Mouse (Mus musculus) midbrain, postnatal 0 days (tissue): ENCODE data around the gene Rgs6. TPM values are rescaled to one million over a fixed set of nuclear protein-coding genes. Genes with fewer than 3 reads are reported as not detected.

ENCODE experiments used
- ATAC-seq: fragments of 200-750 bp; cut with Nextera tagmentation; 2 replicates; pipeline ENCODE4 v1.8.0; 2017; ENCODE audit warnings: moderate number of reproducible peaks, mild to moderate bottlenecking, moderate TSS enrichment, moderate library complexity; ENCODE audit not compliant: low FRiP score
- DNase-seq: peaks from one replicate; pipeline ENCODE4 v3.0.0-alpha.2; 2015; ENCODE audit warnings: low spot score
- H3K27ac ChIP-seq: fragments of 300-500 bp; sonication (generic); 2 replicates; pipeline ENCODE4 v1.5.1; 2014; ENCODE audit warnings: low read depth, mild to moderate bottlenecking, low read length, mixed read lengths
- H3K27me3 ChIP-seq: fragments of 300-500 bp; sonication (generic); 2 replicates; pipeline ENCODE4 v1.6.1; 2014; ENCODE audit warnings: low read length, control low read depth, mixed read lengths; ENCODE audit not compliant: insufficient read depth
- H3K36me3 ChIP-seq: fragments of 300-500 bp; sonication (generic); 2 replicates; pipeline ENCODE4 v1.6.1; 2014; ENCODE audit warnings: low read length, control low read depth, mixed read lengths; ENCODE audit not compliant: insufficient read depth
- H3K4me1 ChIP-seq: fragments of 300-500 bp; sonication (generic); 2 replicates; pipeline ENCODE4 v1.6.1; 2014; ENCODE audit warnings: mild to moderate bottlenecking, control low read depth, antibody characterized with exemption, low read length, mixed read lengths; ENCODE audit not compliant: insufficient read depth
- H3K4me2 ChIP-seq: fragments of 300-500 bp; sonication (generic); 2 replicates; pipeline ENCODE4 v1.6.1; 2014; ENCODE audit warnings: low read depth, mild to moderate bottlenecking, low read length, mixed read lengths; ENCODE audit not compliant: poor library complexity, severe bottlenecking
- H3K4me3 ChIP-seq: fragments of 300-500 bp; sonication (generic); 2 replicates; pipeline ENCODE4 v1.5.1; 2014; ENCODE audit warnings: low read depth, mild to moderate bottlenecking, low read length, moderate library complexity
- H3K9ac ChIP-seq: fragments of 300-500 bp; sonication (generic); replicated peaks from 2 replicates; pipeline ENCODE4 v1.6.1; 2014; ENCODE audit warnings: mild to moderate bottlenecking, low read length, moderate library complexity, mixed read lengths; ENCODE audit not compliant: poor library complexity, severe bottlenecking
- H3K9me3 ChIP-seq: fragments of 300-500 bp; sonication (generic); 2 replicates; pipeline ENCODE4 v1.6.1; 2016; ENCODE audit warnings: low read length, control low read depth
- CTCF ChIP-seq: IDR thresholded peaks from 2 replicates; pipeline ENCODE4 v1.5.1; 2016; ENCODE audit warnings: antibody characterized with exemption, mild to moderate bottlenecking
- WGBS: fragments of 180-500 bp; shearing (Covaris S2); extraction: QIAGEN DNeasy Blood & Tissue Kit; methylation state at CpG from one replicate; pipeline ENCODE4 v1.1.7; 2014; 5-methylcytosine and 5-hydroxymethylcytosine counted together
- polyA plus RNA-seq: library from polyadenylated mRNA; unstranded; fragments of >200 nt; fragmentation: Nextera tagmentation; extraction: Ambion mirVana; gene quantifications from 2 replicates; pipeline ENCODE4 v1.2.1, GENCODE M21; 2015
- total RNA-seq: library from RNA; depleted of rRNA; stranded (reverse); fragments of >200 nt; gene quantifications from 2 replicates; pipeline ENCODE4 v1.2.3, GENCODE M21; 2014

Gene Rgs6
- total and polyA plus RNA-seq, 2 experiments from 2014 or later = 22.0 to 26.3 TPM

DNA sequence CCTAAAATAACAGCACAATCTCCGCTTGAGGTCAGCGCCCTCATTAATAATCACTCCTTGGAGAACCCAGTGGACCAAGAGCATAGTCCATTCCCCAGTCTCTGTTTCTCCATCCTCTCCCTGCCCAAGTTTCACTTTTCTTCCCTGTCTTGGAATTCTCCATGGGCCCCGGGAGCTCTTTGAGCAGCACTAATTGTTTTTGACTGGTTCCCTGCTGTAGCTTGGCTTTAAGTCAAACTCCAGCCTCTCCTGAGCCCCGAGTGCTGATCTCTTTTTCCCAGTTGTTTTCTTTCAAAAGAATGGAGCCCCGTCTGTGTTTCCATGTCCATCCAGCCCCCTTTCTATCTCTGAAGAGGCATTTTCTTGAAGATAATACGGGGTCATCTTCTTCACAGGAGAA lies 12.3 kb downstream of the Rgs6 start:
- no peak for TF ChIP-seq CTCF
- WGBS = 39% methylated on average over 6 of the region's 6 CpGs
- ATAC-seq (no peak), DNase-seq (peak; percentile 36)
- Histone ChIP-seq H3K27ac (no peak overlapping the region), H3K9me3 (no peaks in the 10 kb centered on the region), H3K9ac (no peak overlapping the region), H3K4me2 (no peak overlapping the region), H3K4me3 (no peak overlapping the region), H3K36me3 (no peaks in the 10 kb centered on the region), H3K27me3 (no peaks in the 10 kb centered on the region), H3K4me1 (no peaks in the 10 kb centered on the region)

DNA sequence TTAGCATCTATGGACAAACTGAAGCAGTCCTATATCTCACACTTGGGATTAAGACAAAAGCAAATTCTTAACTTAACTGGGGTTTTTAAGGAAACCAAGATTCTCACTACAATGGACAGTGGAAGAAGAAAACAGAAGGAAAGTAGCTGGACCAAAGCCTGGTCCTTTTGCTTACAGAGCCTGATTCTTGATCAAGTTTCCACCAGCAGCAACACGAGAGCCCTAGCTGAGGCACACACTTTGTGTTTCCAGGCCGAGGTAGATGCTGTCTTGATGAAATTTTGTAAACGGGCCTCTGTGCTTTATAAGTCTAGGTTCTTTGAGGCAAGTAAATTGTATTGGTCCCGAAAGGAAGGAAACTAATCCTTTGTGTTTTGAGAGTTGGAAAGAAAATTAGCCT lies 14.7 kb downstream of the Rgs6 start:
- Histone ChIP-seq H3K36me3 (no peaks in the 10 kb centered on the region), H3K4me2 (no peak overlapping the region), H3K9me3 (no peaks in the 10 kb centered on the region), H3K9ac (no peak overlapping the region), H3K27me3 (no peaks in the 10 kb centered on the region), H3K4me3 (no peak overlapping the region), H3K27ac (no peak overlapping the region), H3K4me1 (no peaks in the 10 kb centered on the region)
- ATAC-seq = no peak
- 53% methylated on average over 4 of the region's 4 CpGs for WGBS
- TF ChIP-seq CTCF = no peak
- DNase-seq = no peak

DNA sequence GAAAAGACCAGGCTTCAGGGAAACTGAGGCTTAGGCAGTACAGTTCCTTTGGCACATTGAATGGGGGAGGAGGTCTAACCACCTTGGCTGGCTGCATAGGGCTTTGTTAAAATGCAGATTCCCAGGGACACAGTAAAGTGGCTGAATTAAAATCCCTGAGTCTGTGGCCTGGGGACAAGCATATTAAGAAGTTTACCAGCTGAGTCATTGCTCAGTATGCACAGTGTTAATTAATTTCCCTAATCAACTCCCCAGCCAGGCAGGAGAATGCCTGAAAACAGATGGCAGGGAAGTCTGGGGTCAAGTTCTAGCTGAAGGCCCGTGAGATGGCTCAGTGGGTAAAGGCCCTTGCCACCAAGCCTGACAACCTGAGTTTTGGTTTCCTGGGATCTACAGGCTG lies 15.2 kb downstream of the Rgs6 start:
- H3K36me3 ChIP-seq = no peaks in the 10 kb centered on the region
- no peaks in the 10 kb centered on the region for H3K4me1 ChIP-seq
- H3K9ac ChIP-seq = no peak overlapping the region
- H3K27me3 ChIP-seq = no peaks in the 10 kb centered on the region
- no peak for TF ChIP-seq CTCF
- H3K27ac ChIP-seq = no peak overlapping the region
- H3K9me3 ChIP-seq = no peaks in the 10 kb centered on the region
- peak; percentile 19 for DNase-seq
- no peak for ATAC-seq
- 45% methylated on average over 1 of the region's 1 CpGs for WGBS
- H3K4me3 ChIP-seq = no peak overlapping the region
- H3K4me2 ChIP-seq = no peak overlapping the region

DNA sequence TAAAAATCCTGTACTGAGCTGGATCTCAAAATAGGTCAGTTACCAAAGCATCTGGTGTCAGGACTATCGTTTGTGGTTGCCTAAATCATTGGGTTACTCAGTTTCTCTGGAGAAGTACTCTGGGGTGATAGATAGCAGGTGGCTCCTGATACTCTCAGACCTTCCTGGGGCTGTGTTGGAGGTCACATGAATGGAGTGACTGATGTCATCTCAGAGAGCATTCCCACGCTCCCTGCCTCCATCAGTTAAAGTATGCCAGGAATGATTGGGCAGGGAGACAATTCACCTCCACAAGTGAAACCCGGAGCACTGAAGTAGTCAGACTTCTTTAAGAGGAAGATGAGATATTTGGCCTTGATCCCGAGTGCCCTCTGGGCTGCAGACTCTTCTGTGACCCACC lies 15.9 kb downstream of the Rgs6 start:
- 83% methylated on average over 4 of the region's 4 CpGs for WGBS
- no peak for DNase-seq
- no peaks in the 10 kb centered on the region for H3K36me3 ChIP-seq
- ATAC-seq = no peak
- H3K9ac ChIP-seq = no peak overlapping the region
- no peak overlapping the region for H3K27ac ChIP-seq
- H3K9me3 ChIP-seq = no peaks in the 10 kb centered on the region
- no peaks in the 10 kb centered on the region for H3K4me1 ChIP-seq
- no peak overlapping the region for H3K4me2 ChIP-seq
- TF ChIP-seq CTCF = no peak
- H3K4me3 ChIP-seq = no peak overlapping the region
- no peaks in the 10 kb centered on the region for H3K27me3 ChIP-seq

DNA sequence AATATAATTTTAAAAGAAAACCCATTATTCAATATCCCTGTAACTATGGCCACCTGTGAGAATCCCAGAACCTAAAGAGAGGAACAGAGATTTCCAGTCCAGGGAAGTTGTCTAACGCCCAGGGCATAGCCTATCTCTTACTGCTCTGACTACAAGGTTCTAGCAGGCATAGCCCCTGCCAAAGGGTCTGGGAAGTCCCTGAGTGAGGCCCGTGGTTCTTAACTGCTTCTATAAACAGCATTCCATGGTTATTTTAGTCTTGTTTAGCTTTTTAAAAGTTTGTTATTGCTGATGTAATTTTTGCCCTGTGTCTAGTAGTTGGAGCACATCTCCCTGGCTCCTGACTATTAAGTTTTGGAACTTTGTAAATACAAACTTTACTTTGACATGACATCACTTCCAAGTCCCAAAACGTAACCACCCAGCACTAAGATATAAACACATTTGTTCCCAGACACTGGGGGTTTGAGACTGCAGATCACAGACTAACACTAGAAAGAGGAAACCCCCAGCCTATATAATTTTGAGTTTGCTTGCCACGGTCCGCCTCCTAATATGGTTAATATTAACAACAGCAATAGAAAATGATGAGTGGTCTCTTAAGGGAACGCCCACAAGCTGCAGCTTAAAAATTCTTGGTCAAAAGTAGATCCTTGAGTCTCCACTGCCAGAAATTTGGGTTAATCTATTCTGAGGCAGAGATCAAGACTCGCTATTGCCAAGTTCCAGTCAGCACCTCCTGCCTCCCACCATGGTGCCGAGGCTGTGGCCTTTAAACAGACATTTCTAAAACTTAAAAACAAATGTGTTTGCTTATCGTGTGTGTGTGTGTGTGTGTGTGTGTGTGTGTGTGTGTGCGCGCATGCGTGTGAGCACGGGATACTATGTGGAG lies 24.9 kb downstream of the Rgs6 start:
- 0 out of 2 replicates have a peak, but pooled peaks cover 3% of the 10 kb centered on the region for H3K27me3 ChIP-seq
- H3K4me1 ChIP-seq = 0 out of 2 replicates have a peak, but pooled peaks cover 3% of the 10 kb centered on the region
- 87% methylated on average over 13 of the region's 13 CpGs for WGBS
- no peak overlapping the region for H3K27ac ChIP-seq
- H3K36me3 ChIP-seq = no peaks in the 10 kb centered on the region
- no peak overlapping the region for H3K4me2 ChIP-seq
- H3K4me3 ChIP-seq = no peak overlapping the region
- H3K9ac ChIP-seq = no peak overlapping the region
- no peaks in the 10 kb centered on the region for H3K9me3 ChIP-seq
- TF ChIP-seq CTCF = no peak
- ATAC-seq (no peak), DNase-seq (no peak)

DNA sequence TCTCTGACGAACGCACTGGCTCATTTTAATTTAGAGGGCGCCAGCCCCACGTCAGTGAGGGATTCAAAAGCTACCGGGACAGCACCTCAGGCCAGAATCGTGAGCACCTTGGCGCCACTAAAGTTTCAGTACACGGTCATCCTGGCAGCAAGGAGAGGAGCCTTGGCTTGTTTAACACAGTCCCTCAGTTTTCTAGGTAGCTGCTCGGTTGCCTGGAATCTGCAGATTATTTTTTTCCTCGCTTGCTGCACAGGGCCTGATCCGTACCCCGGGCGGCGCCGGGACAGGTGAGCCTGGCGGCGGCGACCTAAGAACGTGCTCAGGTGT lies 28.4 kb downstream of the Rgs6 start:
- no peak for TF ChIP-seq CTCF
- no peaks in the 10 kb centered on the region for H3K9me3 ChIP-seq
- H3K4me3 ChIP-seq = peak overlapping the region; percentile 70
- H3K36me3 ChIP-seq = no peaks in the 10 kb centered on the region
- ATAC-seq (no peak), DNase-seq (peak; percentile 21)
- WGBS = 2% methylated on average over 17 of the region's 19 CpGs
- peak overlapping the region; percentile 64 for H3K9ac ChIP-seq
- 0 out of 2 replicates have a peak, but pooled peaks cover 3% of the 10 kb centered on the region for H3K27me3 ChIP-seq
- H3K4me1 ChIP-seq = 0 out of 2 replicates have a peak, but pooled peaks cover 3% of the 10 kb centered on the region
- H3K4me2 ChIP-seq = peak overlapping the region; percentile 93
- H3K27ac ChIP-seq = peak overlapping the region; percentile 47; the same call in 1 of the 2 replicates
